Mouse (Mus musculus): Measurements from ENCODE around the gene Atp2c2.

Gene Atp2c2

GRCm38 (mm10) chr8:119699549-119700134 is at the start of gene Atp2c2:
Gene Atp2c2 (plus strand): TSS chr8:119700009.
- DNase-seq (ENCODE audit: low read depth), result no peak

- no peak for DNase-seq (ENCODE audit: low read depth)
These were observed 48.5 kb upstream of the Atp2c2 start for GRCm38 (mm10) chr8:119651324-119651723.

GRCm38 (mm10) chr8:119656709-119657464 is 42.9 kb upstream of the Atp2c2 start:
- DNase-seq (ENCODE audit: low read depth), result no peak

- no peak for DNase-seq (ENCODE audit: low read depth)
These were observed 38.7 kb upstream of the Atp2c2 start for GRCm38 (mm10) chr8:119661081-119661480.

- no peak for DNase-seq (ENCODE audit: low read depth)
These were observed 37.9 kb upstream of the Atp2c2 start for GRCm38 (mm10) chr8:119661892-119662291.

GRCm38 (mm10) chr8:119663440-119663839 is 36.4 kb upstream of the Atp2c2 start:
- DNase-seq (ENCODE audit: low read depth), result no peak

GRCm38 (mm10) chr8:119665270-119665669 is 34.5 kb upstream of the Atp2c2 start:
- DNase-seq (ENCODE audit: low read depth), result no peak

GRCm38 (mm10) chr8:119666219-119666951 is 33.4 kb upstream of the Atp2c2 start, which contains the start of gene Wfdc1:
Gene Wfdc1 (plus strand): TSS chr8:119666365.
- no peak for DNase-seq (ENCODE audit: low read depth)

- DNase-seq (ENCODE audit: low read depth), result no peak
These were observed 31.4 kb upstream of the Atp2c2 start for GRCm38 (mm10) chr8:119668447-119668846.

- DNase-seq (ENCODE audit: low read depth), result no peak
These were observed 30.5 kb upstream of the Atp2c2 start for GRCm38 (mm10) chr8:119669284-119669683.

- DNase-seq (ENCODE audit: low read depth), result no peak
These were observed 29.3 kb upstream of the Atp2c2 start for GRCm38 (mm10) chr8:119670419-119671091.

GRCm38 (mm10) chr8:119673976-119674555 is 25.7 kb upstream of the Atp2c2 start:
- DNase-seq (ENCODE audit: low read depth), result no peak

GRCm38 (mm10) chr8:119675457-119675856 is 24.4 kb upstream of the Atp2c2 start:
- no peak for DNase-seq (ENCODE audit: low read depth)

- peak; percentile 85 for DNase-seq (ENCODE audit: low read depth)
These were observed 23.4 kb upstream of the Atp2c2 start for GRCm38 (mm10) chr8:119676389-119676788.

- DNase-seq (ENCODE audit: low read depth), result peak; percentile 50
These were observed 21.5 kb upstream of the Atp2c2 start for GRCm38 (mm10) chr8:119678138-119678843.

GRCm38 (mm10) chr8:119679184-119679583 is 20.6 kb upstream of the Atp2c2 start:
- no peak for DNase-seq (ENCODE audit: low read depth)

GRCm38 (mm10) chr8:119690602-119691001 is 9.2 kb upstream of the Atp2c2 start:
- no peak for DNase-seq (ENCODE audit: low read depth)

GRCm38 (mm10) chr8:119691989-119692388 is 7.8 kb upstream of the Atp2c2 start:
- no peak for DNase-seq (ENCODE audit: low read depth)

GRCm38 (mm10) chr8:119694696-119695095 is 5.1 kb upstream of the Atp2c2 start:
- DNase-seq (ENCODE audit: low read depth), result no peak

GRCm38 (mm10) chr8:119697163-119697562 is 2.6 kb upstream of the Atp2c2 start:
- no peak for DNase-seq (ENCODE audit: low read depth)

- no peak for DNase-seq (ENCODE audit: low read depth)
These were observed 849 bp upstream of the Atp2c2 start for GRCm38 (mm10) chr8:119698960-119699359.
